Mouse (Mus musculus): Measurements from ENCODE around the gene Cript. TPM values are rescaled to one million over a fixed set of nuclear protein-coding genes. Genes with fewer than 3 reads are reported as not detected.
"Not testable (repeated sequence)": the region's sequence is repeated elsewhere in the genome, so short reads cannot be mapped to it uniquely, and the experiment has no call there.

The Cript gene
- total RNA-seq, 2 experiments from 2014 or later: 38.8 to 46.8 TPM

DNA sequence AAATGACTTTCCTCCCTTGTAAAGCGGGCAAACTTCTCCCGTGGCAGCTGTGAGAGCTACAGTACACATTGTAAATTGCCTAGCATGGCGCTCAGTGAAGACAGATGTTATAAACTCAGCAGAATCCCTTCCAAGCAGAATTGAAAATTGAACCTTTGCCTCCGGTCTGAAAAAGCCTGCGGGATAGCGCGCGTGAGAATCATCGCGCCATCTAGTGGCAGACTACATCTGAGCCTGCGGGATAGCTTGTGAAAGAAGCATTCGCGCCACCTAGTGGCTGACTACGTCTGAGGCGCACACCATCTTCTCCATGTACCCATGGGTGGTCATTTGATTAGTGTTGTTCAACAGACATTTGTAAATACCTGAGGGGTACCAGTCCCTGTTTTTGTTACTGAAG, 19.0 kb downstream of the Cript start:
- DNase-seq (ENCODE audit: low spot score): peak; percentile 69
- intact Hi-C loops (cut with DNase I): loop anchor here (1.0 to 10.0 kb wide), 6 partner anchors 63 to 560 kb away; partner anchors contain the start of gene Socs5

DNA sequence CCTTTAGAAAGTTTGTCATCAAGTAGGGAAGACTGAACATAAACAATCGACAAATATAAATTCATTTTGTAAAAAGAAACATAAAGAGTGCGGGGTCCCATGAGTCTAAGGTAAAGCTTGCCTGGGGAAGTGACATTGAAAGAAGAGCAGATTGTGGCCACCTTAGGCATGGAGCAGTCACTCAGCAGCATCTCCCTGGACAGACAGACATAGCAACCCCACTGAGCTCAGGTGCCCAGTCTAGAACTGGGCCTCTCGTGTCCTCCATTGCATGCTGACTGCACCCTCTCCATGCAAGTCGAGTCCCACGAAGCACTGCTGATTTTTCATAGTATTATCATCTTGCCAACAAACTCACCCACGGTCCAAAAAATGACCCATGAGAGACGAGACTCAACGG, 19.4 kb downstream of the Cript start:
- no peak for DNase-seq (ENCODE audit: low spot score)
- intact Hi-C loops (cut with DNase I): loop anchor here (1.0 to 10.0 kb wide), 6 partner anchors 63 to 560 kb away; partner anchors contain the start of gene Socs5

GRCm38 (mm10) chr17:87049696-87050095, 24.3 kb downstream of the Cript start:
- intact Hi-C loops (cut with DNase I): loop anchor here (10.0 kb wide), 1 partner anchor 565 kb away; no protein-coding TSS in a partner anchor
- DNase-seq (ENCODE audit: low spot score): no peak

GRCm38 (mm10) chr17:87050469-87051175, 25.3 kb downstream of the Cript start:
- intact Hi-C loops (cut with DNase I): no loop called here
- DNase-seq (ENCODE audit: low spot score): peak; percentile 20

GRCm38 (mm10) chr17:87051652-87052051, 26.3 kb downstream of the Cript start:
- intact Hi-C loops (cut with DNase I): no loop called here
- DNase-seq (ENCODE audit: low spot score): no peak

DNA sequence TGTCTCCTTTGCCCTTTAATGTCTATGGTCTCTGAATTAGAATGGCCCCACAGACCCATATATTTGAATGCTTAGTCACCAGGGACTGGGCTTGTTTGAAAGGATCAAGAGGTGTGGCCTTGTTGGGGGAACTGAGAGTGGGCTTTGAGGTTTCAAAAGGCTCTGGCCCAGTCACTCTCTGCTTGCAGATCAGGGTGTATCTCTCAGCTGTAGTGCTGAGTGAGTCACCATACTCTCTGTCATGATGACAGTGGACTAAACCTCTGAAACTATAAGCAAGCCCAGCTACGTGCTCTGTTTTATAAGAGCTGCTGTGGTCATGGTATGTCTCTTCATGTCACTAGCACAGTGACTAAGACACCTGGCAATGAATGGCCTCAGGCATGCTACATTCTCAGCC, 27.1 kb downstream of the Cript start:
- no peak for DNase-seq (ENCODE audit: low spot score)
- intact Hi-C loops (cut with DNase I): no loop called here

DNA sequence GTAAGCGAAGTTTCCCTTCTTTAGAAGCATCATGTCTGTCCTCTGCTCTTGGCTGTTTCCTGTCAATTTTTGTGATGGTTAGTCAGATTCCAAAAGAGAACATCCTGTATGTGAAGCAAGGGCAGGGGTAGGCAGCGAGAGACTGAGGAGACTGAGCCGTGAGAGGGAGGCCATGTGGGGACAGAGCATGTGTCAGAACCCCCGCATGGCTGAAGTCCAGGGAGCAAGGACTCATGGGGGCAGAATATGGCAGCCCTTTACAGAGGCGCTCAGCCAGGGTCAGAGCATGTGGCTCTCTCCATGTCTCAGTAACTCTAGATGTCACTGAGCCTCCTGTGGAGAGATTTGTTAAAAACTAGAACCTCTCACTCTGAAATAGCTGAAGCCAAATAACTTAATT, 28.6 kb downstream of the Cript start:
- no peak for DNase-seq (ENCODE audit: low spot score)
- intact Hi-C loops (cut with DNase I): no loop called here

GRCm38 (mm10) chr17:87055051-87055459, 29.7 kb downstream of the Cript start:
- intact Hi-C loops (cut with DNase I): loop anchor here (5.0 kb wide), 1 partner anchor 47 kb away; no protein-coding TSS in a partner anchor
- no peak for DNase-seq (ENCODE audit: low spot score)

DNA sequence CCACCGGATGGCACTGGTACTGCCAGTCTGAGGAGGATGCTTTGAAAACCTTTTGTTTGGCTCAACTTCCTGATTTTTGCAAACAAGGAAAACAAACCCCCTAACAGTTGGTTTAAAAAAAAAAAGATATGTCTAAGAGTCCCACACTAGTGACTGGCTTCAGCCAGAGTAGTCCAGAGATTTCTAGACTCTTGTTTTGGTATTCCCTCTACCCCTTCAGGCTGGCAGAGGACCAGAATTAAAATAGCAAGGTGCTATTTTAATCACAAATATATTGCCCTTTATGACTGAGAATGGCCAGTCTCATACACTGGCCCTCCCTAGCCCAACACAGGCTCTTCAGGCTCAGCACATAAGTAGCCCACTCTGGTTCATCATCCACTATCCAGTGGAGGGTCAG, 30.3 kb downstream of the Cript start:
- intact Hi-C loops (cut with DNase I): loop anchor here (5.0 kb wide), 1 partner anchor 47 kb away; no protein-coding TSS in a partner anchor
- DNase-seq (ENCODE audit: low spot score): no peak

DNA sequence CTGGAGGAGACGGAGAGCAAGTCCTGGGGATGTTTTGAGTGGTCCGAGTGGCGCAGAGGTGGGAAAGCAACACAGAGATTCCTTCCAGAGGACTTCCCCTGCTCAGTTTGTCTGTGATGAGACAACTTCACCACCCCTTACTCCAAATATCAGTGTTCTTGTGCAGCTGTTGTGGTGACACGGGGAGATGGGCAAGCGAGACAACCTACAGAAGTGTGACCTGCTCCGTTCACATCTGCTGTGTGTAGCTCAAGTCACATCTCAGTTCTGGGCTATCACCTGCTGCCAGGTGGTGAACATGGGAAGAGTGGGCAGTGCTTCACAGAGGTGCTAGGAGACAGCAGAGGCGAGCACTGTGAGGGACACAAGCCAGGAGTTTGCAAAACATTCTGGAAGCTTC, 31.4 kb downstream of the Cript start:
- intact Hi-C loops (cut with DNase I): loop anchor here (5.0 kb wide), 1 partner anchor 46 kb away; no protein-coding TSS in a partner anchor
- no peak for DNase-seq (ENCODE audit: low spot score)

- peak; percentile 68 for DNase-seq (ENCODE audit: low spot score)
- intact Hi-C loops (cut with DNase I): loop anchor here (5.0 kb wide), 1 partner anchor 45 kb away; no protein-coding TSS in a partner anchor
Measured at GRCm38 (mm10) chr17:87057486-87058266, 32.3 kb downstream of the Cript start.

DNA sequence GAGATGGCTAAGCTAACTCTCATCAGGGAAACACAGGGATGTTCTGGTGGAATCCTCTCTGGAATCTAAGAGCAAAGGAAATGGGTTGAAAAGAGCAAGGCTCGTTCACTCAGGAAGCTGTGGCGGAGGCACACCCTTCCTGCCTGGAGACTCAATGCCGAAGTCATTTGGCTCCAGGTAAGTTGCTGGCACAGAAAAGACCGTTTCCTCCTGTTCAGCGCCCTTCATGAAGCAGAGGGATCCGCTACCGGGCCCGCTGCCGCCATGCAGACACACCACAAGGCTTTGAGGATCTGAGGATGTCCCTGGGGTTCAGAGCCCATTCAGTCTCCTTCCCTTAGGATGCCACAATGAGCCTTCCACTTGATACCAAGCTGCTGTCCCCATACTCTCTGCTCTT, 37.3 kb downstream of the Cript start:
- intact Hi-C loops (cut with DNase I): no loop called here
- DNase-seq (ENCODE audit: low spot score): no peak

- intact Hi-C loops (cut with DNase I): no loop called here
- no peak for DNase-seq (ENCODE audit: low spot score)
Measured at GRCm38 (mm10) chr17:87063461-87063860, 38.1 kb downstream of the Cript start.

GRCm38 (mm10) chr17:87063969-87064368, 38.6 kb downstream of the Cript start:
- intact Hi-C loops (cut with DNase I): no loop called here
- DNase-seq (ENCODE audit: low spot score): no peak

DNA sequence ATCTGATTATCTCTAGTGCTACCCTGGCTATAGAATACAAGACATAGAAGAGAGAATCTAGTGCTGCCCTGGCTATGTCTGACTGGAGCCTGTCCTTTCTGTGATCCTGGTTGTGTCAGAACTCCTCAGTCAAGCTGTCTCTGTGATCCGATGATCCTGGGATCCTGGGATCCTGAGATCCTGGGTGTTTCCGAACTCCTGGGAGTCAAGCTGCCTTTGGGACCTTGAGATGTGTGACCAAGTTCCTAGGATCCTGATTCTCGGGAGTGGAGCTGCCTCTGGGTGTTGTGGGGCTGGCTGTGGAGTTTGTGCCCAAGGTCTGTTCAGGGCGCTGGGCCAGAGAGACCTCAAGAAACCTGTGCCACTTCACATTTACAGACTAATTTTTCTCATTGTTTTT, 43.6 kb downstream of the Cript start:
- intact Hi-C loops (cut with DNase I): no loop called here
- no peak for DNase-seq (ENCODE audit: low spot score)

- intact Hi-C loops (cut with DNase I): not testable (repeated sequence)
Measured at GRCm38 (mm10) chr17:87072183-87072582, 46.8 kb downstream of the Cript start.

DNA sequence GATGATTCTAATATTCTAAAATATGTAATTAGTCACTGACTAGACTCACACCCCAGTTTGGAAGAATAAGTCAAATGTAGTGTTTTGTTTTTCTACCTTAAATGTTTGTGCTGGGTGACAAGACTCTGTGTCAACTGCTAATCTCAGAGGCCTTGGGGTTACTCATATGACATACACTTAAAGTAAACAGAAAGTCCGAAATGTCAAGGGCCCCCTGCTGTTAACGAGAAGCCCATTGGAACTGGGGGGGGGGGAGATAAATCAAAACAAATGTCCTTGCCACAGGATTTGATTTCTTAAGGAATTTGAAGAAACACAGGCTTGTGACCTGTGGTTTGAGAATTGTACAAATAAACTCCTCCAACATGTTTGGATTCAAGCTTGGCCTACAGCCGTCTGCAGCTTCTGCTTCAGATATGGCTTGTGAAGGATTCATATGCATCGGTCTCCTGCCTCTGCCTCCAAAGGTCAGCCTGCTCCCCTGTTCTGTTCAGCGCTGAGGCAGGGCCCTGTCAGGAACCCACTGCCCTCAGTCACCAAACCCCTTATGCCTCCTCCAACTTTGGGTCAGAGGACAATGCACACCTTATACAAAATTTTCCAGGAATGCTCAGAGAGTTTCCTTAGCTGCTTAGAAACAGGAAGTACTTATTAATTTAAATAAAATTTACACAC, 47.6 kb downstream of the Cript start:
- no peak for DNase-seq (ENCODE audit: low spot score)
- intact Hi-C loops (cut with DNase I): no loop called here

More at GRCm38 (mm10) chr17:87072183-87072582, 46.8 kb downstream of the Cript start:
- not testable (repeated sequence) for DNase-seq (ENCODE audit: low spot score)

DNA sequence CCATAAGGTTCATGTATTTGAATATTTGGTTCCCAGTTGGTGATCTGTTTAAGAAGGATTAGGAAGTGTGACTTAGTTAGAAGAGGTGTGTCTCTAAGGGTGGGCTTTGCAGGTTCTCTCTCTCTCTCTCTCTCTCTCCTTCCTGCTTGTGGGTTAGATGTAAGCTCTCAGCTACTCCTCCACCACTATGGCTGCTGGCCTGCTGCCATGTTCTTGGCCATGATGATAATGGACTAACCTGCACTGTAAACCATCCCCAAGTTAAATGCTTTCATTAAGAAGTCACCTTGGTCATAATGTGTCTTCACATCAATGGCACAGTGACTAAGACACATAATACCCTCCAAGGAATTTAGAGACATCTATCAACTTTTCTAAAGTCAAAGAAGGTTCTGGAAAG, 48.1 kb downstream of the Cript start:
- intact Hi-C loops (cut with DNase I): no loop called here
- DNase-seq (ENCODE audit: low spot score): no peak

DNA sequence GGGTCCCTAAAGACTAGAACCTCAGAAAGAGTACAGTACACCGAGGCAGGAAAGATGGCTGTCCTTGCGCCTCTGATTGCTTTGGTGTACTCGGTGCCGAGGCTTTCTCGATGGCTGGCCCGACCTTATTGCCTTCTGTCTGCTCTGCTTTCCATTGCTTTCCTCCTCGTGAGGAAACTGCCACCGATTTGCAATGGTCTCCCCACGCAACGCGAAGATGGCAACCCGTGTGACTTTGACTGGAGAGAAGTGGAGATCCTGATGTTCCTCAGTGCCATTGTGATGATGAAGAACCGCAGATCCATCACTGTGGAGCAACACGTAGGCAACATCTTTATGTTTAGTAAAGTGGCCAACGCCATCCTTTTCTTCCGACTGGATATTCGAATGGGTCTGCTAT, 52.9 kb downstream of the Cript start:
- intact Hi-C loops (cut with DNase I); DNase-seq (ENCODE audit: low spot score): not testable (repeated sequence)

GRCm38 (mm10) chr17:87080724-87081123, 55.4 kb downstream of the Cript start:
- DNase-seq (ENCODE audit: low spot score): no peak
- intact Hi-C loops (cut with DNase I): no loop called here
